9 mouse cellular contexts compared by ENCODE assay signal in genomic region chr11:101062165-101062884, GRCm38 (mm10). TPM values are rescaled to one million over a fixed set of nuclear protein-coding genes. Genes with fewer than 3 reads are reported as not detected.
A peak's percentile ranks its signal among the peaks of the same experiment; 100 is the strongest.
DNase-seq lines count a peak whose midpoint lies in the region; ATAC-seq and TF ChIP-seq lines count a peak whose summit lies in the region.
"Had no signal": no experiment of that assay in that cellular context is flagged by ENCODE, and none has a peak within 500 bp of the region (broad histone marks: within the 10 kb centered on the region; RNA-seq: fewer than 3 reads in every experiment).

No protein-coding gene starts in this region.

- H3K9ac ChIP-seq in hindbrain, postnatal 0 days (replicated peaks; ENCODE audit: low read length) = no peak overlapping the region
- peak overlapping the region; percentile 28; the same call in 1 of the 2 replicates for H3K9ac ChIP-seq in lung, embryonic 15.5 days
- H3K9ac ChIP-seq: limb, embryonic 12.5 days had no signal

- ATAC-seq in hindbrain, postnatal 0 days = no peak
- no peak for ATAC-seq in lung, embryonic 15.5 days (ENCODE audit: borderline replicate concordance, extremely low read depth, low FRiP score, low TSS enrichment)

- no peak for TF ChIP-seq CTCF in hindbrain, postnatal 0 days (IDR thresholded peaks at IDR 0.05; ENCODE audit: low read depth)

- no peak overlapping the region for H3K4me2 ChIP-seq in hindbrain, postnatal 0 days (ENCODE audit: low read depth, low read length)
- H3K4me2 ChIP-seq in lung, embryonic 15.5 days = no peak overlapping the region
- H3K4me2 ChIP-seq: limb, embryonic 12.5 days had no signal

- no peak overlapping the region for H3K4me3 ChIP-seq in hindbrain, postnatal 0 days (ENCODE audit: low read length)
- no peak overlapping the region for H3K4me3 ChIP-seq in lung, embryonic 15.5 days
- H3K4me3 ChIP-seq: limb, embryonic 12.5 days had no signal

- H3K27me3 ChIP-seq in hindbrain, postnatal 0 days (ENCODE audit: insufficient read depth, low read length) = no peaks in the 10 kb centered on the region
- no peaks in the 10 kb centered on the region for H3K27me3 ChIP-seq in lung, embryonic 15.5 days
- H3K27me3 ChIP-seq: limb, embryonic 12.5 days had no signal

- H3K9me3 ChIP-seq in hindbrain, postnatal 0 days (ENCODE audit: low read length) = no peaks in the 10 kb centered on the region
- H3K9me3 ChIP-seq in lung, embryonic 15.5 days = no peaks in the 10 kb centered on the region
- H3K9me3 ChIP-seq: limb, embryonic 12.5 days had no signal

- peak; percentile 74 to 77 for DNase-seq in adrenal gland, adult (ENCODE audit: inconsistent age in 2 of 2, low spot score in 1 of 2)
- no peak for DNase-seq in adrenal gland, adult 18-20 months (ENCODE audit: low spot score in 2 of 2)
- DNase-seq in thymus, postnatal 14 days = peak; percentile 51
- no peak for DNase-seq in thymus, adult 18-20 months
- no peak for DNase-seq in hindbrain, postnatal 0 days (ENCODE audit: low spot score)
- DNase-seq in left cerebral cortex, adult 8-10 months (ENCODE audit: low spot score in 2 of 2) = no peak
- DNase-seq in ovary, adult 18-20 months (ENCODE audit: low spot score) = no peak

- no peaks in the 10 kb centered on the region for H3K4me1 ChIP-seq in hindbrain, postnatal 0 days (ENCODE audit: insufficient read depth, low read length)
- H3K4me1 ChIP-seq in lung, embryonic 15.5 days = peaks cover 82% of the 10 kb centered on the region

- 71% methylated on average over 12 of the region's 12 CpGs for WGBS in hindbrain, postnatal 0 days
- WGBS in lung, embryonic 15.5 days = 62% methylated on average over 12 of the region's 12 CpGs

- H3K36me3 ChIP-seq in hindbrain, postnatal 0 days (ENCODE audit: insufficient read depth, low read length) = peaks cover 21% of the 10 kb centered on the region
- H3K36me3 ChIP-seq in lung, embryonic 15.5 days = no peaks in the 10 kb centered on the region

- 0 out of 2 replicates have a peak overlapping the region, but pooled peaks have one; percentile 70 for H3K27ac ChIP-seq in hindbrain, postnatal 0 days
- peak overlapping the region; percentile 99 for H3K27ac ChIP-seq in lung, embryonic 15.5 days

RNA-seq across cellular contexts. Expression of gene Naglu, which starts 7.5 kb away (rescaled TPM):
- total RNA-seq in adrenal gland, adult 18-20 months (2021) = 10 to 100 TPM; 25.8 to 39.0 TPM
- total RNA-seq in hindbrain, postnatal 0 days (2014; rRNA removed) = 23.1 and 23.8 TPM in 2 replicates
- polyA plus RNA-seq in hindbrain, postnatal 0 days (2015; fragmentation: Nextera tagmentation; extraction: Ambion mirVana) = 15.3 and 17.0 TPM in 2 replicates
- 20.4 and 22.5 TPM in 2 replicates for polyA plus RNA-seq in lung, embryonic 15.5 days (2015; fragmentation: Nextera tagmentation; extraction: Ambion mirVana)
- 10 to 100 TPM; 10.4 to 18.5 (median 12.8) TPM for total RNA-seq in left cerebral cortex, adult 8-10 months (2022)

RNA-seq across cellular contexts. Expression of gene Hsd17b1, which starts 15.9 kb away (rescaled TPM):
- 1 to 10 TPM; 1.2 to 2.0 TPM for total RNA-seq in adrenal gland, adult 18-20 months (2021)
- total RNA-seq in hindbrain, postnatal 0 days (2014; rRNA removed) = 0.16 and 0.22 TPM in 2 replicates
- polyA plus RNA-seq in hindbrain, postnatal 0 days (2015; fragmentation: Nextera tagmentation; extraction: Ambion mirVana) = not detected in 2 replicates
- polyA plus RNA-seq in lung, embryonic 15.5 days (2015; fragmentation: Nextera tagmentation; extraction: Ambion mirVana) = 0.11 and 0.15 TPM in 2 replicates
- total RNA-seq in left cerebral cortex, adult 8-10 months (2022) = 1 to 10 TPM in 1 of 4 experiments, under 1 TPM in 3; 0.46 to 1.8 (median 0.60) TPM
- polyA plus RNA-seq: limb, embryonic 12.5 days had no signal

RNA-seq across cellular contexts. Expression of gene Coasy, which starts 20.0 kb away (rescaled TPM):
- 10 to 100 TPM; 84.4 to 94.1 TPM for total RNA-seq in adrenal gland, adult 18-20 months (2021)
- 45.7 and 53.2 TPM in 2 replicates for total RNA-seq in hindbrain, postnatal 0 days (2014; rRNA removed)
- 34.5 and 35.1 TPM in 2 replicates for polyA plus RNA-seq in hindbrain, postnatal 0 days (2015; fragmentation: Nextera tagmentation; extraction: Ambion mirVana)
- polyA plus RNA-seq in lung, embryonic 15.5 days (2015; fragmentation: Nextera tagmentation; extraction: Ambion mirVana) = 42.8 and 43.2 TPM in 2 replicates
- total RNA-seq in left cerebral cortex, adult 8-10 months (2022) = 10 to 100 TPM; 20.7 to 26.2 (median 23.7) TPM

RNA-seq across cellular contexts. Expression of gene Mlx, which starts 24.8 kb away (rescaled TPM):
- 10 to 100 TPM; 46.5 to 61.8 TPM for total RNA-seq in adrenal gland, adult 18-20 months (2021)
- 42.2 and 75.2 TPM in 2 replicates for total RNA-seq in hindbrain, postnatal 0 days (2014; rRNA removed)
- polyA plus RNA-seq in hindbrain, postnatal 0 days (2015; fragmentation: Nextera tagmentation; extraction: Ambion mirVana) = 58.3 and 61.0 TPM in 2 replicates
- polyA plus RNA-seq in lung, embryonic 15.5 days (2015; fragmentation: Nextera tagmentation; extraction: Ambion mirVana) = 43.4 and 54.1 TPM in 2 replicates
- total RNA-seq in left cerebral cortex, adult 8-10 months (2022) = 10 to 100 TPM; 31.1 to 41.9 (median 37.1) TPM

RNA-seq across cellular contexts. Expression of gene Psmc3ip, which starts 32.9 kb away (rescaled TPM):
- total RNA-seq in adrenal gland, adult 18-20 months (2021) = 1 to 10 TPM; 2.8 to 3.8 TPM
- 2.9 and 5.5 TPM in 2 replicates for total RNA-seq in hindbrain, postnatal 0 days (2014; rRNA removed)
- 16.3 and 17.5 TPM in 2 replicates for polyA plus RNA-seq in hindbrain, postnatal 0 days (2015; fragmentation: Nextera tagmentation; extraction: Ambion mirVana)
- polyA plus RNA-seq in lung, embryonic 15.5 days (2015; fragmentation: Nextera tagmentation; extraction: Ambion mirVana) = 35.1 and 37.5 TPM in 2 replicates
- total RNA-seq in left cerebral cortex, adult 8-10 months (2022) = 1 to 10 TPM; 2.2 to 4.7 (median 3.8) TPM

Comparison
In these comparisons a context has a peak if more than half of its experiments do, and no peak if none do; other contexts are left out.
1. DNase-seq: peak in adrenal gland, adult (2 of 2) and thymus, postnatal 14 days (single experiment); none in adrenal gland, adult 18-20 months (0 of 2), thymus, adult 18-20 months (0 of 2), hindbrain, postnatal 0 days (single experiment), left cerebral cortex, adult 8-10 months (0 of 2) and ovary, adult 18-20 months (single experiment).